Mouse (Mus musculus): ENCODE results near the gene Mctp1.

The Mctp1 gene

GRCm38 (mm10) chr13:76592908-76593307 is 208.6 kb downstream of the Mctp1 start:
- no peak for DNase-seq (ENCODE audit: extremely low read depth, insufficient read length, low spot score)

- no peak for DNase-seq (ENCODE audit: extremely low read depth, insufficient read length, low spot score)
Observed at GRCm38 (mm10) chr13:76597005-76597404, 212.7 kb downstream of the Mctp1 start.

GRCm38 (mm10) chr13:76609425-76609824 is 225.1 kb downstream of the Mctp1 start:
- no peak for DNase-seq (ENCODE audit: extremely low read depth, insufficient read length, low spot score)

- DNase-seq (ENCODE audit: extremely low read depth, insufficient read length, low spot score): no peak
Observed at GRCm38 (mm10) chr13:76611499-76611898, 227.2 kb downstream of the Mctp1 start.

- DNase-seq (ENCODE audit: extremely low read depth, insufficient read length, low spot score): no peak
Observed at GRCm38 (mm10) chr13:76620111-76620510, 235.8 kb downstream of the Mctp1 start.

- DNase-seq (ENCODE audit: extremely low read depth, insufficient read length, low spot score): no peak
Observed at GRCm38 (mm10) chr13:76620525-76620924, 236.2 kb downstream of the Mctp1 start.

- DNase-seq (ENCODE audit: extremely low read depth, insufficient read length, low spot score): no peak
Observed at GRCm38 (mm10) chr13:76633707-76634106, 249.4 kb downstream of the Mctp1 start.

GRCm38 (mm10) chr13:76638282-76638681 is 253.9 kb downstream of the Mctp1 start:
- no peak for DNase-seq (ENCODE audit: extremely low read depth, insufficient read length, low spot score)

- no peak for DNase-seq (ENCODE audit: extremely low read depth, insufficient read length, low spot score)
Observed at GRCm38 (mm10) chr13:76659523-76659922, 275.2 kb downstream of the Mctp1 start.

- DNase-seq (ENCODE audit: extremely low read depth, insufficient read length, low spot score): no peak
Observed at GRCm38 (mm10) chr13:76681286-76681685, 297.0 kb downstream of the Mctp1 start.

- no peak for DNase-seq (ENCODE audit: extremely low read depth, insufficient read length, low spot score)
Observed at GRCm38 (mm10) chr13:76689349-76689748, 305.0 kb downstream of the Mctp1 start.

GRCm38 (mm10) chr13:76690143-76690542 is 305.8 kb downstream of the Mctp1 start:
- DNase-seq (ENCODE audit: extremely low read depth, insufficient read length, low spot score): no peak

GRCm38 (mm10) chr13:76690697-76691096 is 306.4 kb downstream of the Mctp1 start:
- DNase-seq (ENCODE audit: extremely low read depth, insufficient read length, low spot score): no peak

GRCm38 (mm10) chr13:76734013-76734412 is 349.7 kb downstream of the Mctp1 start:
- no peak for DNase-seq (ENCODE audit: extremely low read depth, insufficient read length, low spot score)

GRCm38 (mm10) chr13:76750663-76751429 is 366.5 kb downstream of the Mctp1 start:
- DNase-seq (ENCODE audit: extremely low read depth, insufficient read length, low spot score): no peak

- no peak for DNase-seq (ENCODE audit: extremely low read depth, insufficient read length, low spot score)
Observed at GRCm38 (mm10) chr13:76759832-76760490, 375.6 kb downstream of the Mctp1 start.

- DNase-seq (ENCODE audit: extremely low read depth, insufficient read length, low spot score): no peak
Observed at GRCm38 (mm10) chr13:76799662-76800061, 415.3 kb downstream of the Mctp1 start.

GRCm38 (mm10) chr13:76801126-76801632 is 416.8 kb downstream of the Mctp1 start:
- DNase-seq (ENCODE audit: extremely low read depth, insufficient read length, low spot score): no peak

GRCm38 (mm10) chr13:76802051-76802728 is 417.9 kb downstream of the Mctp1 start:
- no peak for DNase-seq (ENCODE audit: extremely low read depth, insufficient read length, low spot score)

- DNase-seq (ENCODE audit: extremely low read depth, insufficient read length, low spot score): no peak
Observed at GRCm38 (mm10) chr13:76802926-76803325, 418.6 kb downstream of the Mctp1 start.

- no peak for DNase-seq (ENCODE audit: extremely low read depth, insufficient read length, low spot score)
Observed at GRCm38 (mm10) chr13:76803799-76804198, 419.5 kb downstream of the Mctp1 start.

Measured in 3134 (cell line).